Mouse (Mus musculus): ENCODE measurements around the gene Rcan2. TPM values are rescaled to one million over a fixed set of nuclear protein-coding genes. Genes with fewer than 3 reads are reported as not detected.
A peak's percentile ranks its signal among the peaks of the same experiment; 100 is the strongest.

Gene Rcan2
- polyA plus RNA-seq, 1 experiment from 2014 or later = 1.3 TPM

DNA sequence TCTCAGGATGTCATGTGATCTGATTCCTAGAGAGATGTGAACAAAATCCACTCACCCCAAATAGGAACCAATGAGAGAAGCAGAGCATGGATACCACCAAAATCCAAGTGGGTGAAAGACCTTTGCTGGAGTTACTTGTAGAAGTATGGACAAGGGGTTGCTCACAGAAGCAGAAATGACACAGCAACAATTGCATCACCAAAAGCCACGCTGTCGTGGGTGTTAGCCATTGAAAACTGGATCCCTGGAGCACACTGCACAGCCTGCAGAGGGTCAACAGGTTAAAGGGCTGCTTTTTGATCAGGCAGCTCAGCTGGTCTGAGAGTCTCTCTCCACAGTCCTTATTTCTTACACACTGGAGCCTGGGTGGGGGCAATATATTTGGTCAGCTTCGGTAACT lies 274.4 kb downstream of the Rcan2 start:
- Histone ChIP-seq H3K36me3 (ENCODE audit: control insufficient read depth, insufficient read depth) (no peaks in the 10 kb centered on the region), H3K9ac (ENCODE audit: low read depth, low read length) (no peak overlapping the region), H3K4me3 (ENCODE audit: low read depth, low read length) (no peak overlapping the region), H3K4me1 (replicated peaks; ENCODE audit: control insufficient read depth, insufficient read depth, low read length) (0 out of 2 replicates have a peak, but pooled peaks cover 8% of the 10 kb centered on the region), H3K4me2 (replicated peaks; ENCODE audit: low read depth) (no peak overlapping the region), H3K27me3 (replicated peaks; ENCODE audit: control insufficient read depth, insufficient read depth, low read length) (no peaks in the 10 kb centered on the region), H3K9me3 (ENCODE audit: control insufficient read depth) (no peaks in the 10 kb centered on the region), H3K27ac (ENCODE audit: low read depth, low read length) (no peak overlapping the region)
- TF ChIP-seq CTCF (IDR thresholded peaks at IDR 0.05; ENCODE audit: low read depth) = no peak
- 76% methylated on average over 3 of the region's 3 CpGs for WGBS
- no peak for ATAC-seq

DNA sequence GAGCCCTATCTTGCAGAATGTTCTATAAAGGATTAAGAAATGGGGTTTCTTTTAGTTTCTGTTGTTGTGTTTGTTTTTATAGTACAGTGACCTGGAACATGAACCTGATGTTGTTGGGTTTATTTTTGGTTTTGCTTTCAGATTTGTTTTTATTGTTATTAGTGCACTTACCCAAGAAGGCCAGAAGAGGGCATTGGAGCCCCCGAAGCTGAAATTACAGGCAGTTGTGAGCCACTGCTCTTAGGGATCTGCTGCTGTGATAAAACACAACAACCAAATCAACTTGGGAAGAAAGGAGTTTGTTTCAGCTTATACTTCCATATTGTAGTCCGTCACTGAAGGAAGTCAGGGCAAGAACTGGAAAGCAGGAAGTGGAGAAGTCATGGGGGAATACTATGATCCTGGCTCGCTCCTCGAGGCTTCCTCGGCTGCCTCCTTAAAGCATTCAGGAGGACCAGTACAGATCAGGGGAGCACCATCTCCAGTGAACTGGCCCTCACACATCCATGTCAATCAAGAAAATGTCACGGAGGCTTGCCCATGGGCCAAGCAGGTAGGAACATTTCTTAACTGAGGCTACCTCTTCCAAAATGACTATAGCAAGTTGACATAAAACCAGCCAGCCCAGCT lies 275.0 kb downstream of the Rcan2 start:
- no peak overlapping the region for H3K9ac ChIP-seq (ENCODE audit: low read depth, low read length)
- no peaks in the 10 kb centered on the region for H3K27me3 ChIP-seq (replicated peaks; ENCODE audit: control insufficient read depth, insufficient read depth, low read length)
- H3K36me3 ChIP-seq (ENCODE audit: control insufficient read depth, insufficient read depth) = peaks cover 4% of the 10 kb centered on the region; the same call in 1 of the 2 replicates
- TF ChIP-seq CTCF (IDR thresholded peaks at IDR 0.05; ENCODE audit: low read depth) = peak; percentile 80
- H3K4me2 ChIP-seq (replicated peaks; ENCODE audit: low read depth) = peak overlapping the region; percentile 2; the same call in 1 of the 2 replicates
- 0 out of 2 replicates have a peak, but pooled peaks cover 8% of the 10 kb centered on the region for H3K4me1 ChIP-seq (replicated peaks; ENCODE audit: control insufficient read depth, insufficient read depth, low read length)
- WGBS = 52% methylated on average over 6 of the region's 6 CpGs
- H3K9me3 ChIP-seq (ENCODE audit: control insufficient read depth) = no peaks in the 10 kb centered on the region
- no peak for ATAC-seq
- H3K27ac ChIP-seq (ENCODE audit: low read depth, low read length) = no peak overlapping the region
- no peak overlapping the region for H3K4me3 ChIP-seq (ENCODE audit: low read depth, low read length)

DNA sequence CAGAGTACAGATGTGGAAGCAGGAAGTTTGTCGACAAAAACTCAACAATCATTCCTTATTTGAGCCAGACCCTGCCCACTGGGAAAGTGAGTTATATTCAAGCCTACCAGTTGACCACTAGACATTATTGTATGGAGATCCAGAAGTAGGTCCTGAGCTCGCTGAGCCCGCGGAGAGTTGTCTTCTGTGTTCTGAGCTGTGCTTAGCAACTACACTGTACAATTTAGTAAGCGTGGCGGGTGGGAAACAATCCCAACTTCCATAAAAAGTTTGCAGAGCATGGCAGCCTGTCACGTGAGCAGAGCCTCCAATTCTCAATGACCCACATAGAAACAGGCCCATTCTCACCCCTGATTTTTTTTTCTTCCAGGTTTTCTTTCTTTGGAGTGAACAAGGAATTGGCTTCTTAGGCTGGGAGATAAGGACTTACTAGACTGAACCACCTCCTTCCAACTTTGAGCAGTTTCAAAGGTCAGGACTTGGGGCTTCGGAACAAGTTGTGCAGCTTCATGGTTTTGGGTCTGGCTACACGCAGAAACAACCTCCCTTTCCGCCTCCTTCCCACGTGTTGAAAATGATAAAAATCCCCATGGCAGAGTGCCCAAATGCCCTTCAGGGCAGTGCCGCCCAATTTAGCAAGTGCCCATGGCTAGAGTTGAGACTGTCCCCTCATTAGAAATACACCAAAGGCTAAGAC lies 276.1 kb downstream of the Rcan2 start:
- ATAC-seq = no peak
- no peak for TF ChIP-seq CTCF (IDR thresholded peaks at IDR 0.05; ENCODE audit: low read depth)
- no peak overlapping the region for H3K9ac ChIP-seq (ENCODE audit: low read depth, low read length)
- H3K9me3 ChIP-seq (ENCODE audit: control insufficient read depth) = no peaks in the 10 kb centered on the region
- H3K27ac ChIP-seq (ENCODE audit: low read depth, low read length) = peak overlapping the region; percentile 21; the same call in 1 of the 2 replicates
- H3K4me2 ChIP-seq (replicated peaks; ENCODE audit: low read depth) = 0 out of 2 replicates have a peak overlapping the region, but pooled peaks have one; percentile 30
- WGBS = 57% methylated on average over 12 of the region's 12 CpGs
- H3K27me3 ChIP-seq (replicated peaks; ENCODE audit: control insufficient read depth, insufficient read depth, low read length) = no peaks in the 10 kb centered on the region
- peaks cover 8% of the 10 kb centered on the region; the same call in 1 of the 2 replicates for H3K36me3 ChIP-seq (ENCODE audit: control insufficient read depth, insufficient read depth)
- no peak overlapping the region for H3K4me3 ChIP-seq (ENCODE audit: low read depth, low read length)
- 0 out of 2 replicates have a peak, but pooled peaks cover 8% of the 10 kb centered on the region for H3K4me1 ChIP-seq (replicated peaks; ENCODE audit: control insufficient read depth, insufficient read depth, low read length)

DNA sequence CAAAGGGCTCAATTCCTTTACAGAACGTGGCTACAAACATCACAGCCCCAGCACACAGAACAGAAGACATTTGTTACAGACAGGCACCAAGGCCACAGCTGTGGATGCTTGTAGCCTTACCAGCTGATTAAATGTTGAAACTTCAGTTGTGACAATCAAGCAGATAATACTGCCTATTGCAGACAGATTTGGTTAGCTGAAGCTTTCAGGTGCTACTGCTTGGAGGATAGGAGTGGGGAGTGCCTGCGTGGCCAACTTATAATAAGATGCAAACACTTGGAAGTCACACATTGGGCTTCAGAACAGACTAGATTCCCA lies 276.7 kb downstream of the Rcan2 start:
- Histone ChIP-seq H3K9me3 (ENCODE audit: control insufficient read depth) (no peaks in the 10 kb centered on the region), H3K4me1 (replicated peaks; ENCODE audit: control insufficient read depth, insufficient read depth, low read length) (0 out of 2 replicates have a peak, but pooled peaks cover 8% of the 10 kb centered on the region), H3K4me3 (ENCODE audit: low read depth, low read length) (no peak overlapping the region), H3K4me2 (replicated peaks; ENCODE audit: low read depth) (0 out of 2 replicates have a peak overlapping the region, but pooled peaks have one; percentile 30), H3K27me3 (replicated peaks; ENCODE audit: control insufficient read depth, insufficient read depth, low read length) (no peaks in the 10 kb centered on the region), H3K9ac (ENCODE audit: low read depth, low read length) (no peak overlapping the region), H3K36me3 (ENCODE audit: control insufficient read depth, insufficient read depth) (peaks cover 8% of the 10 kb centered on the region; the same call in 1 of the 2 replicates), H3K27ac (ENCODE audit: low read depth, low read length) (0 out of 2 replicates have a peak overlapping the region, but pooled peaks have one; percentile 21)
- no peak for ATAC-seq
- no peak for TF ChIP-seq CTCF (IDR thresholded peaks at IDR 0.05; ENCODE audit: low read depth)
- WGBS = 53% methylated on average over 2 of the region's 2 CpGs

- peak within 1 kb of the TSS; percentile 67 for H3K4me3 ChIP-seq (ENCODE audit: low read depth, low read length)
- peak within 1 kb of the TSS; percentile 94 for H3K4me2 ChIP-seq (replicated peaks; ENCODE audit: low read depth)
- 0 out of 2 replicates have a peak, but pooled peaks cover 8% of the 10 kb centered on the region for H3K4me1 ChIP-seq (replicated peaks; ENCODE audit: control insufficient read depth, insufficient read depth, low read length)
- peak within 1 kb of the TSS; percentile 67; the same call in 1 of the 2 replicates for H3K27ac ChIP-seq (ENCODE audit: low read depth, low read length)
- WGBS = under 1% methylated on average over 31 of the region's 31 CpGs
- peak; percentile 97 for ATAC-seq
- peak; percentile 18; the same call in 1 of the 2 replicates for TF ChIP-seq CTCF (IDR thresholded peaks at IDR 0.05; ENCODE audit: low read depth)
- peak within 1 kb of the TSS; percentile 68 for H3K9ac ChIP-seq (ENCODE audit: low read depth, low read length)
- H3K9me3 ChIP-seq (ENCODE audit: control insufficient read depth) = no peaks in the 10 kb centered on the region
- no peaks in the 10 kb centered on the region for H3K27me3 ChIP-seq (replicated peaks; ENCODE audit: control insufficient read depth, insufficient read depth, low read length)
- peaks cover 8% of the 10 kb centered on the region; the same call in 1 of the 2 replicates for H3K36me3 ChIP-seq (ENCODE audit: control insufficient read depth, insufficient read depth)
These were observed 277.6 kb downstream of the Rcan2 start, which contains the start of gene Enpp5 for GRCm38 (mm10) chr17:44078631-44079350. Gene Enpp5, plus strand, starts transcription at chr17:44078813.

- WGBS = 88% methylated on average over 4 of the region's 4 CpGs
- no peak for TF ChIP-seq CTCF (IDR thresholded peaks at IDR 0.05; ENCODE audit: low read depth)
- no peaks in the 10 kb centered on the region for H3K27me3 ChIP-seq (replicated peaks; ENCODE audit: control insufficient read depth, insufficient read depth, low read length)
These were observed 282.0 kb downstream of the Rcan2 start for GRCm38 (mm10) chr17:44083156-44083555.

More at GRCm38 (mm10) chr17:44083156-44083555, 282.0 kb downstream of the Rcan2 start:
- H3K36me3 ChIP-seq (ENCODE audit: control insufficient read depth, insufficient read depth) = peaks cover 12% of the 10 kb centered on the region; the same call in 1 of the 2 replicates
- no peak overlapping the region for H3K9ac ChIP-seq (ENCODE audit: low read depth, low read length)
- no peaks in the 10 kb centered on the region for H3K9me3 ChIP-seq (ENCODE audit: control insufficient read depth)
- H3K4me1 ChIP-seq (replicated peaks; ENCODE audit: control insufficient read depth, insufficient read depth, low read length) = no peaks in the 10 kb centered on the region
- no peak overlapping the region for H3K27ac ChIP-seq (ENCODE audit: low read depth, low read length)
- ATAC-seq = no peak
- no peak overlapping the region for H3K4me3 ChIP-seq (ENCODE audit: low read depth, low read length)
- H3K4me2 ChIP-seq (replicated peaks; ENCODE audit: low read depth) = no peak overlapping the region
